Mouse (Mus musculus) monocyte, adult 2 months (primary cell): ENCODE measurements around the gene Med7.

Source experiments
- DNase-seq, 2 experiments: peaks; one replicate each; pipeline ENCODE4 v3.0.0; 2022; ENCODE audit warnings: low spot score in 2 of 2, low read depth in 1 of 2

Med7 gene

GRCm38 (mm10) chr11:46488650-46489049 is 51.9 kb downstream of the Med7 start:
- DNase-seq = no peak
